Mouse (Mus musculus): ENCODE measurements at regions not wholly inside any gene's neighbourhood (a gene's known extent, or its start where the extent isn't known, plus 50 kb on each side); places are given as distances from the start of the nearest gene placed in this dataset.

- TF ChIP-seq CTCF (conservative IDR thresholded peaks at IDR 0.05 in 1 of 2, IDR thresholded peaks at IDR 0.05 in 1 of 2; ENCODE audit: low read depth in 2 of 2, low read length in 2 of 2) (no peak), JUND (conservative IDR thresholded peaks at IDR 0.05; ENCODE audit: low read depth, low read length) (no peak), RAD21 (IDR thresholded peaks at IDR 0.05; ENCODE audit: low read depth, low read length) (no peak), BHLHE40 (IDR thresholded peaks at IDR 0.05; ENCODE audit: low read depth, low read length) (no peak), POLR2A (IDR thresholded peaks at IDR 0.05; ENCODE audit: low read depth, low read length) (no peak)
Measured at GRCm38 (mm10) chr8:26553691-26554090, 423.4 kb upstream of the Zfp703 start.
